Mouse (Mus musculus) neural tube, embryonic 12.5 days (tissue): Measurements from ENCODE around the gene Cmklr1. TPM values are rescaled to one million over a fixed set of nuclear protein-coding genes. Genes with fewer than 3 reads are reported as not detected.
"Not testable (repeated sequence)": the region's sequence is repeated elsewhere in the genome, so short reads cannot be mapped to it uniquely, and the experiment has no call there.

Source experiments
- ATAC-seq: fragments of 200-750 bp; cut with Nextera tagmentation; 2 replicates; pipeline ENCODE4 v1.8.0; 2017; ENCODE audit warnings: low read depth, mild to moderate bottlenecking, moderate TSS enrichment, moderate library complexity; ENCODE audit not compliant: low FRiP score
- H3K27ac ChIP-seq: fragments of 300-500 bp; sonication (generic); 2 replicates; pipeline ENCODE4 v1.5.1; 2016
- H3K27me3 ChIP-seq: fragments of 300-500 bp; sonication (generic); replicated peaks from 2 replicates; pipeline ENCODE4 v1.6.1; 2016; ENCODE audit warnings: mild to moderate bottlenecking
- H3K36me3 ChIP-seq: fragments of 300-500 bp; sonication (generic); 2 replicates; pipeline ENCODE4 v1.6.1; 2016; ENCODE audit warnings: mild to moderate bottlenecking
- H3K4me1 ChIP-seq: fragments of 300-500 bp; sonication (generic); 2 replicates; pipeline ENCODE4 v1.6.1; 2016
- H3K4me2 ChIP-seq: fragments of 300-500 bp; sonication (generic); replicated peaks from 2 replicates; pipeline ENCODE4 v1.6.1; 2016; ENCODE audit warnings: mild to moderate bottlenecking
- H3K4me3 ChIP-seq: fragments of 300-500 bp; sonication (generic); 2 replicates; pipeline ENCODE4 v1.5.1; 2016
- H3K9ac ChIP-seq: fragments of 300-500 bp; sonication (generic); 2 replicates; pipeline ENCODE4 v1.6.1; 2016; ENCODE audit warnings: mild to moderate bottlenecking
- H3K9me3 ChIP-seq: fragments of 300-500 bp; sonication (generic); 2 replicates; pipeline ENCODE4 v1.6.1; 2016; ENCODE audit warnings: mild to moderate bottlenecking
- WGBS: fragments of 180-500 bp; shearing (Covaris S2); methylation state at CpG from one replicate; pipeline ENCODE4 v1.1.7; 2016; 5-methylcytosine and 5-hydroxymethylcytosine counted together
- polyA plus RNA-seq: library from polyadenylated mRNA; unstranded; fragments of >200 nt; fragmentation: Nextera tagmentation; extraction: Ambion mirVana; gene quantifications from 2 replicates; pipeline ENCODE4 v1.2.1, GENCODE M21; 2016

Gene Cmklr1
- polyA plus RNA-seq, 1 experiment from 2014 or later = 2.2 TPM

DNA sequence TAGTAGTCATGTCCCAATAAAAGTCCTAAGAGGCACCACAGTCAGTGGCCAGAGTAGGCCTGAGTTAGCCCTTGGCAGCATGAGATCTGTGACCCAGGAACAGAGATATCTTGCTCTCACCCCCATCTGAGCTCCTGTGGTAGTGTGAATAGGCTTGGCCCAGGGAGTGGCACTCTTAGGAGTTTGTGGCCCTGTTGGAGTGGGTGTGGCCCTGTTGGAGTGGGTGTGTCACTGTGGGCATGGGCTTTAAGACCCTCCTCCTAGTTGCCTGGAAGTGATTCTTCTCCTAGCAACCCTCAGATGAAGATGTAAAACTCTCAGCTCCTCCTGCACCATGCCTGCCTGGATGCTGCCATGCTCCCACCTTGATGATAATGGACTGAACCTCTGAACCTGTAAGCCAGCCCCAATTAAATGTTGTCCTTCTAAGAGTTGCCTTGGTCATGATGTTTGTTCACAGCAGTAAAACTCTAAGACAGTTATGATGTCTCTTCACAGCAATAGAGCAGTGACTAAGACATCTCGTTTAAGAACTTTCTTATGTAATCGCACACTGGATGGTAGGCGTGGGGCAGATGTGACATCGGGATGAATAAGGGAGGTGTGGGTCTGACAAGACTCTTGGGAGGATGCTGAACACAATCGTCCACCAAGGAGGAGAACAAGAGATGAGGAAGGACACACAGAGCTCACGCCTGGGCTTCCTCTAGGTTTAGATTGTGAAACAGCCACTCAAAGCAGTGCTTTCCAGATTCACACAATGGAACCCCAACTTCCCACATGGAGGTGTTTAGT is 56.1 kb downstream of the Cmklr1 start:
- H3K9me3 ChIP-seq = no peaks in the 10 kb centered on the region
- H3K9ac ChIP-seq = no peak overlapping the region
- no peak for ATAC-seq
- 94% methylated on average over 6 of the region's 6 CpGs for WGBS
- no peak overlapping the region for H3K4me3 ChIP-seq
- H3K4me1 ChIP-seq = peaks cover 34% of the 10 kb centered on the region
- no peak overlapping the region for H3K27ac ChIP-seq
- no peaks in the 10 kb centered on the region for H3K36me3 ChIP-seq
- H3K27me3 ChIP-seq = 0 out of 2 replicates have a peak, but pooled peaks cover 4% of the 10 kb centered on the region
- H3K4me2 ChIP-seq = no peak overlapping the region

GRCm38 (mm10) chr5:113591751-113592230 is 58.4 kb downstream of the Cmklr1 start:
- peak overlapping the region; percentile 12; the same call in 1 of the 2 replicates for H3K4me2 ChIP-seq
- H3K9me3 ChIP-seq = no peaks in the 10 kb centered on the region
- H3K27ac ChIP-seq = 0 out of 2 replicates have a peak overlapping the region, but pooled peaks have one; percentile 32
- H3K27me3 ChIP-seq = 0 out of 2 replicates have a peak, but pooled peaks cover 4% of the 10 kb centered on the region
- ATAC-seq = peak; percentile 90
- 9% methylated on average over 6 of the region's 6 CpGs for WGBS
- H3K4me3 ChIP-seq = no peak overlapping the region
- no peak overlapping the region for H3K9ac ChIP-seq
- H3K4me1 ChIP-seq = peaks cover 39% of the 10 kb centered on the region
- no peaks in the 10 kb centered on the region for H3K36me3 ChIP-seq

DNA sequence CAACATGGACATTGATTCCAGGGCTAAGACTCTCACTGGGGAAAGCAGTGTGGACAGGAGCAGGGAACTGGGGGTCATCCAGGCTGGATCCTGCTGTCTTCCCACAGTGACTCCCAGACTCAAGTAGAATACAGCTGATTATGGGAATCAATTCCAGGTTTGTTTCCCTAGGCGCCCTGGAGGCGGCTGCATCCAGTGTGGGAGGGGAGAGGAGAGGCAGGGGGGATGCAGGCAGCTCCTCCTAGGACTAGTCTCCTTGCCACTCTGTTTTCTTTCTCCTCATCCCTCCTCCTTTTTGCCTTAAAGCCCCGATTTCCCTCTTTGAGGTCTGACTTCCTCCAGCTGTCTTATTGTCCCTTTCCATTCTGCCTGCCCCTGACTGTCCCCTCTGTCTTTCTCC is 59.1 kb downstream of the Cmklr1 start:
- H3K4me1 ChIP-seq = peaks cover 39% of the 10 kb centered on the region

GRCm38 (mm10) chr5:113590010-113590640 is 60.1 kb downstream of the Cmklr1 start:
- H3K36me3 ChIP-seq = no peaks in the 10 kb centered on the region
- no peaks in the 10 kb centered on the region for H3K9me3 ChIP-seq
- no peak overlapping the region for H3K4me2 ChIP-seq
- H3K4me3 ChIP-seq = no peak overlapping the region
- ATAC-seq = no peak
- H3K27me3 ChIP-seq = 0 out of 2 replicates have a peak, but pooled peaks cover 4% of the 10 kb centered on the region
- H3K9ac ChIP-seq = no peak overlapping the region
- H3K4me1 ChIP-seq = peaks cover 39% of the 10 kb centered on the region
- 74% methylated on average over 5 of the region's 5 CpGs for WGBS
- H3K27ac ChIP-seq = no peak overlapping the region

More for the DNA sequence above, 59.1 kb downstream of the Cmklr1 start:
- Histone ChIP-seq H3K36me3 (no peaks in the 10 kb centered on the region), H3K9me3 (no peaks in the 10 kb centered on the region), H3K4me2 (peak overlapping the region; percentile 12; the same call in 1 of the 2 replicates), H3K27ac (0 out of 2 replicates have a peak overlapping the region, but pooled peaks have one; percentile 32), H3K4me3 (no peak overlapping the region), H3K27me3 (0 out of 2 replicates have a peak, but pooled peaks cover 4% of the 10 kb centered on the region), H3K9ac (0 out of 2 replicates have a peak overlapping the region, but pooled peaks have one; percentile 8)
- 9% methylated on average over 3 of the region's 3 CpGs for WGBS
- ATAC-seq = 0 out of 2 replicates have a peak, but pooled peaks have one; percentile 5

DNA sequence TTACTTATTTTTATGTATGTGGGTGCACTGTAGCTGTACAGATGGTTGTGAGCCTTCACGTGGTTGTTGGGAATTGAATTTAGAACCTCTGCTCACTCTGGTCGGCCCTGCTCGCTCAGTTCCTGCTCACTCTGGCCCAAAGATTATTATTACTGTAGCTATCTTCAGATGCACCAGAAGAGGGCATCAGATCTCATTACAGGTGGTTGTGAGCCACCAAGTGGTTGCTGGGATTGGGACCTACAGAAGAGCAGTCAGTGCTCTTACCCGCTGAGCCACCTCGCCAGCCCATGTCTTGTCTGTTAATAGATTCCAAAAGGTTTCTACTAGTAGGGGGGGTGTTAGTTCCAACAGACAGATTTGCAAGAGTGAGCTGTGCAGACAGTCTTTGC is 63.8 kb downstream of the Cmklr1 start:
- H3K4me3 ChIP-seq, H3K36me3 ChIP-seq, H3K4me2 ChIP-seq, ATAC-seq, H3K27ac ChIP-seq, H3K9me3 ChIP-seq, H3K9ac ChIP-seq, H3K27me3 ChIP-seq: not testable (repeated sequence)
- peaks cover 25% of the 10 kb centered on the region for H3K4me1 ChIP-seq
- WGBS = 45% methylated on average over 5 of the region's 5 CpGs

DNA sequence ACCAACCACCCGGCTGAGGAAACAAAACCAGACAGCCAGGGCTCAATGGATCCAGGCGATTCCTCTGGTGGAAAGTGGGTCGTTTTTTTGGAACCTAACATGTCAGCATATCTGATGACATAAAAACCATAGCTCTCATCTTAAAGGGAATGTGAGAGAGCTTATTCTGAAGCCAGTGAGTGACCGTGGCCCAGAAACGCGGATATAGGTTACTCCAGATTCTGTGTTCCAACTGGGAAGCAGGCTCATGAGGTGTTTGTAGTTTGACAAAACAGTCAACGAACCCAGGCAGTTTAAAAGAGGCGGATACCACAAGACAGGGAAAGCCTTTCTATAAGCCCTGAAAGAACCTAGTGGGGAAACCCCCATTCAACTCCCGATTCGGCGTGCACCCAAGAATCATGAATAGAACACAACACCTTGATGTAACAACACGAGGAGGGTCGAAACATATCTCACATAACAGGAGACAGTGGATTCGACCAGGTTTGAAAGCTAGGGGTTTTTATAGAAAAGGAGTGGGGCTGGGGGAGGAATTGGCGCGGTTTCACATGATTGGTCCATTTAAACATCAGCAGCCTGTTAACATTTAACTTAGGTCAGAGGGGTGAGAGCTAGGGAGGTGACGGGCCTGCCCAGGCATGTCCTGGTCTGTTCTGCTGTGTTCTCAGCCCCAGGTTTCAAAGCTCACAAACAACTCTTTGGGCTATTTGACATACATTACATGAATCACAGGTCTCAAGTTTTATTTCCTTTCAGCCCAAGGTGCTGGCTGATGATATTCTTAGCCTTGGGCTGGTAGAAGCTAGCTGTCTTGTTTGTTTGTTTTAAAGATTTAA is 64.4 kb downstream of the Cmklr1 start:
- not testable (repeated sequence) for H3K27ac ChIP-seq, H3K9me3 ChIP-seq, H3K9ac ChIP-seq, H3K4me2 ChIP-seq, H3K4me3 ChIP-seq, H3K36me3 ChIP-seq, H3K27me3 ChIP-seq, ATAC-seq
- 80% methylated on average over 17 of the region's 17 CpGs for WGBS
- H3K4me1 ChIP-seq = peaks cover 19% of the 10 kb centered on the region

DNA sequence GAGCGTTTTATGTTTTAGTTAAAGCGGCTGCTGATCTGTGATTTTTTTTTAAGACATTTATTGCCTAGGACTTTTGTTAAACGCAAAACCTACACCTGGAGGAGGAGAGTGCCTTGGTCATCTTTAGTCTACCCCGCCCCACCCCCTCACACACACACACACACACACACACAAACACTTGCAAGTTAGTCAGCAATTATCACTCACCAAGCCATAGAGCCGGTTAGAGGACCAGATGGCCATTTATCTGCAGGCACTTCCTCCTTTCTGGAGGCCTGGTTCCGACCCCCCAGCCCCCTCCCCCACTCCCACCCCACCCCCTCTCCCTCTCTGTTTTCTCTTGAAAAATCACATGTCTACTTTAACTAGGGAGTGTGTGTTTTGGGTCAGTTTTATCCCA is 65.8 kb downstream of the Cmklr1 start:
- Histone ChIP-seq H3K4me2 (no peak overlapping the region), H3K4me1 (peaks cover 19% of the 10 kb centered on the region; the same call in 1 of the 2 replicates), H3K4me3 (no peak overlapping the region), H3K9ac (no peak overlapping the region), H3K36me3 (no peaks in the 10 kb centered on the region), H3K9me3 (no peaks in the 10 kb centered on the region), H3K27me3 (no peaks in the 10 kb centered on the region), H3K27ac (no peak overlapping the region)
- no peak for ATAC-seq
- 40% methylated on average over 6 of the region's 6 CpGs for WGBS

GRCm38 (mm10) chr5:113583424-113584162 is 66.6 kb downstream of the Cmklr1 start:
- no peak for ATAC-seq
- H3K4me1 ChIP-seq = peaks cover 18% of the 10 kb centered on the region
- no peaks in the 10 kb centered on the region for H3K36me3 ChIP-seq
- H3K4me3 ChIP-seq = no peak overlapping the region
- no peak overlapping the region for H3K9ac ChIP-seq
- H3K27ac ChIP-seq = no peak overlapping the region
- H3K9me3 ChIP-seq = no peaks in the 10 kb centered on the region
- 71% methylated on average over 5 of the region's 5 CpGs for WGBS
- no peak overlapping the region for H3K4me2 ChIP-seq
- H3K27me3 ChIP-seq = no peaks in the 10 kb centered on the region

DNA sequence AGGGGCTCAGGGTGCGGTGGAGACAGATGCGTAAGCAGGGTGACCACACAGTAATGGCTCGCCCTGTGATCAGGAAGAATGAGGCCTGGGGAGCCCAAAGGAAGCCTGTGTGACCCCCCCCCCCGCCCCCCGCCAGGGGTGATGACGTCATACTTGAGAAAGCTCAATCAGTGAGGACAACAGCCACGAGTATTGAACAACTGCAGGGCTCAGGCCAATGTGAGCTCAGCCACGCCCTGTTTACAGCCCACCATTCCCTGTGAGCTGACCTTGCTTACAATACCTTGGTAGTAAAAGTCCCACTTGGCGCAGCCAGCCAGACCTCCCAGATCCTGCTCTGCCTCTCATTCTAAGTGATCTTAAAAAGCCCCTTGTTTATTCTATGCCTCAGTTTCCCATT is 69.4 kb downstream of the Cmklr1 start:
- Histone ChIP-seq H3K27me3 (no peaks in the 10 kb centered on the region), H3K4me1 (peaks cover 31% of the 10 kb centered on the region), H3K9ac (no peak overlapping the region), H3K27ac (no peak overlapping the region), H3K4me2 (no peak overlapping the region), H3K9me3 (no peaks in the 10 kb centered on the region), H3K36me3 (no peaks in the 10 kb centered on the region), H3K4me3 (no peak overlapping the region)
- WGBS = 41% methylated on average over 9 of the region's 9 CpGs
- no peak for ATAC-seq

- no peak overlapping the region for H3K27ac ChIP-seq
- no peak for ATAC-seq
- H3K27me3 ChIP-seq = no peaks in the 10 kb centered on the region
- no peaks in the 10 kb centered on the region for H3K9me3 ChIP-seq
- no peak overlapping the region for H3K4me2 ChIP-seq
- no peak overlapping the region for H3K9ac ChIP-seq
- no peak overlapping the region for H3K4me3 ChIP-seq
- H3K4me1 ChIP-seq = peaks cover 31% of the 10 kb centered on the region
- WGBS = 46% methylated on average over 8 of the region's 8 CpGs
- no peaks in the 10 kb centered on the region for H3K36me3 ChIP-seq
Measured at GRCm38 (mm10) chr5:113580248-113580647, 70.0 kb downstream of the Cmklr1 start.

DNA sequence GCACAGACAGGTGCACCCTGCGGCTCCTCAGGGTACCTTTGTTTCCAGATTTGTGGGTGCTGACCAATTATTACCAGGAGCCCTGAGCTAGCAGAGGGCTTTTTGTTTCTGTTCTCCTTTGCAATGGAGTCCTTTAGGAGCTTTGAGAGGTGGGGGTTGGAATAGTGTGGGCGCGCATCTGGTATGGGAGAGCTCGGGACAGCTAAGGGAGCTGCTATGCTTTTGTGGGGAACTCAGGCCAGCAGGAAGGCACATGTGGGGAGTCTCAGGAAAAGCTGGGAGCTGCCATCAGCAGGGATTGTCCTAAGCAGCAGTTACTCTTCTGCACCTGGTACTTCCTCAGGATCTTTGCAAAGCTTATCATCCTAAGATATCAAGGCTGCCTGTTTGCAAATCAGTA is 71.1 kb downstream of the Cmklr1 start:
- ATAC-seq = no peak
- no peaks in the 10 kb centered on the region for H3K27me3 ChIP-seq
- H3K9me3 ChIP-seq = no peaks in the 10 kb centered on the region
- no peak overlapping the region for H3K27ac ChIP-seq
- no peak overlapping the region for H3K9ac ChIP-seq
- peaks cover 25% of the 10 kb centered on the region for H3K4me1 ChIP-seq
- no peaks in the 10 kb centered on the region for H3K36me3 ChIP-seq
- 84% methylated on average over 4 of the region's 4 CpGs for WGBS
- H3K4me3 ChIP-seq = no peak overlapping the region
- no peak overlapping the region; the same call in 1 of the 2 replicates for H3K4me2 ChIP-seq
